Mouse (Mus musculus) MEL (cell line): ENCODE data around the gene 2510009E07Rik.

Source experiments
- BHLHE40 ChIP-seq: IDR thresholded peaks from 2 replicates; pipeline ENCODE4 v1.6.1; 2012; ENCODE audit warnings: low read depth, mild to moderate bottlenecking, inconsistent platforms, low read length, improper control_type of control experiment, borderline replicate concordance
- CTCF ChIP-seq, 3 experiments: IDR thresholded peaks in 2 of 3; conservative IDR thresholded peaks in 1 of 3; 2 replicates each; pipeline ENCODE4 v1.5.1; 2011 to 2012; ENCODE audit warnings: low read length in 3 of 3, low read depth in 2 of 3, mild to moderate bottlenecking in 2 of 3, improper control_type of control experiment in 1 of 3, inconsistent platforms in 1 of 3, mixed read lengths in 1 of 3, moderate library complexity in 1 of 3; ENCODE audit not compliant: control insufficient read depth in 1 of 3, insufficient read depth in 1 of 3, poor library complexity in 1 of 3, severe bottlenecking in 1 of 3
- ETS1 ChIP-seq: IDR thresholded peaks from 2 replicates; pipeline ENCODE4 v1.6.1; 2012; ENCODE audit warnings: low read depth, mild to moderate bottlenecking, inconsistent platforms, low read length, improper control_type of control experiment, moderate library complexity
- MAZ ChIP-seq: IDR thresholded peaks from 2 replicates; pipeline ENCODE4 v1.6.1; 2012; ENCODE audit warnings: low read depth, mild to moderate bottlenecking, inconsistent platforms, low read length, improper control_type of control experiment
- MYC ChIP-seq: IDR thresholded peaks from 2 replicates; pipeline ENCODE4 v1.6.1; 2011; ENCODE audit warnings: low read depth, mild to moderate bottlenecking, low read length, improper control_type of control experiment, moderate library complexity
- POLR2A ChIP-seq, 2 experiments: IDR thresholded peaks; 2 replicates each; pipeline ENCODE4 v1.6.1; 2011 to 2012; ENCODE audit warnings: low read length in 2 of 2, mild to moderate bottlenecking in 2 of 2, control low read depth in 1 of 2, improper control_type of control experiment in 1 of 2, low read depth in 1 of 2, moderate library complexity in 1 of 2; ENCODE audit not compliant: control insufficient read depth in 1 of 2, insufficient read depth in 1 of 2, poor library complexity in 1 of 2
- RAD21 ChIP-seq: IDR thresholded peaks from 2 replicates; pipeline ENCODE4 v1.6.1; 2011; ENCODE audit warnings: mild to moderate bottlenecking, low read depth, low read length, improper control_type of control experiment
- SIN3A ChIP-seq: IDR thresholded peaks from 2 replicates; pipeline ENCODE4 v1.6.1; 2012; ENCODE audit warnings: low read length, improper control_type of control experiment, inconsistent platforms
- TAL1 ChIP-seq: IDR thresholded peaks from 2 replicates; pipeline ENCODE4 v1.6.1; 2012; ENCODE audit warnings: mild to moderate bottlenecking, inconsistent platforms, low read length, moderate library complexity, mixed read lengths

DNA sequence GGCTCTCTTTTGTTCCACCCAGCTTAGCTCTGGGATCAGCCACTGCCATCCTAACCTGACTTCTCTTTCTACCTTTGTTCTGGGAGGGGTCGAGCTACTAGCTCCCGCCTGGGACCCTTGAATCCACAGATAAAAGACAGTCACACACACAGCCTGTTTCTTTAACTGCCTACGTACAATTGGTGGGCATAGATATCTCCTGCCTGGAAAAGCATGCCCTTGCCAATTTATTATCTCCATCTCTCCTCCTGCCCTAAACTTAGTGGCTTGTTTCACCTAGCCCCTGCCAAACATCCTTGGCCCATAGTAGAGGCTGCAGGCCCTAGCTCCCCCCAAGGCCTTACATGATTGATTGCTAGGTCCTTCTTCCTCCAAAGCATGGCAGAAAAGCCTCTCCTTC is 47.1 kb upstream of the 2510009E07Rik start:
- TF ChIP-seq BHLHE40 (no peak), RAD21 (no peak), SIN3A (no peak), POLR2A (IDR thresholded peaks at IDR 0.05; ENCODE audit: control insufficient read depth in 1 of 2, insufficient read depth in 1 of 2, low read depth in 1 of 2, low read length in 2 of 2, poor library complexity in 1 of 2) (no peak), CTCF (IDR thresholded peaks at IDR 0.05 in 2 of 3, conservative IDR thresholded peaks at IDR 0.05 in 1 of 3; ENCODE audit: control insufficient read depth in 1 of 3, insufficient read depth in 1 of 3, low read depth in 2 of 3, low read length in 3 of 3, poor library complexity in 1 of 3, severe bottlenecking in 1 of 3) (no peak), ETS1 (no peak), MAZ (no peak), MYC (no peak), TAL1 (no peak)
